12 mouse cellular contexts compared by ENCODE assay signal in genomic region chr5:96898120-96898672, GRCm38 (mm10).
A peak's percentile ranks its signal among the peaks of the same experiment; 100 is the strongest.
DNase-seq lines count a peak whose midpoint lies in the region; ATAC-seq lines count a peak whose summit lies in the region.
"Had no signal": no experiment of that assay in that cellular context is flagged by ENCODE, and none has a peak within 500 bp of the region (broad histone marks: within the 10 kb centered on the region; RNA-seq: fewer than 3 reads in every experiment).

No protein-coding gene starts in this region.

- peaks cover 5% of the 10 kb centered on the region; the same call in 1 of the 2 replicates for H3K4me1 ChIP-seq in lung, embryonic 16.5 days (replicated peaks; ENCODE audit: control insufficient read depth, insufficient read depth, low read length)
- H3K4me1 ChIP-seq in embryonic facial prominence, embryonic 13.5 days, result peaks cover 7% of the 10 kb centered on the region
- H3K4me1 ChIP-seq in liver, embryonic 12.5 days, result peaks cover 15% of the 10 kb centered on the region
- H3K4me1 ChIP-seq in stomach, embryonic 16.5 days (ENCODE audit: control insufficient read depth, insufficient read depth, low read length), result no peaks in the 10 kb centered on the region; the same call in 1 of the 2 replicates

- H3K4me2 ChIP-seq in lung, embryonic 16.5 days (ENCODE audit: low read depth, low read length), result no peak overlapping the region
- H3K4me2 ChIP-seq in embryonic facial prominence, embryonic 13.5 days, result no peak overlapping the region
- peak overlapping the region; percentile 10; the same call in 1 of the 2 replicates for H3K4me2 ChIP-seq in liver, embryonic 12.5 days
- H3K4me2 ChIP-seq in stomach, embryonic 16.5 days (ENCODE audit: low read depth, low read length), result no peak overlapping the region

- H3K4me3 ChIP-seq in lung, embryonic 16.5 days (ENCODE audit: low read length), result no peak overlapping the region
- no peak overlapping the region for H3K4me3 ChIP-seq in embryonic facial prominence, embryonic 13.5 days
- H3K4me3 ChIP-seq in liver, embryonic 12.5 days, result no peak overlapping the region
- no peak overlapping the region for H3K4me3 ChIP-seq in stomach, embryonic 16.5 days (replicated peaks; ENCODE audit: low read length)

- WGBS in lung, embryonic 16.5 days, result 39% methylated on average over 8 of the region's 8 CpGs
- 43% methylated on average over 8 of the region's 8 CpGs for WGBS in embryonic facial prominence, embryonic 13.5 days
- WGBS in liver, embryonic 12.5 days (ENCODE audit: insufficient replicate concordance), result 25% methylated on average over 8 of the region's 8 CpGs
- WGBS in stomach, embryonic 16.5 days, result 40% methylated on average over 8 of the region's 8 CpGs

- H3K27me3 ChIP-seq in lung, embryonic 16.5 days (ENCODE audit: control insufficient read depth, insufficient read depth, low read depth, low read length), result no peaks in the 10 kb centered on the region
- no peaks in the 10 kb centered on the region for H3K27me3 ChIP-seq in embryonic facial prominence, embryonic 13.5 days
- H3K27me3 ChIP-seq in liver, embryonic 12.5 days (replicated peaks), result no peaks in the 10 kb centered on the region; the same call in 1 of the 2 replicates
- no peaks in the 10 kb centered on the region for H3K27me3 ChIP-seq in stomach, embryonic 16.5 days (ENCODE audit: control insufficient read depth, insufficient read depth, low read length)

- no peaks in the 10 kb centered on the region for H3K36me3 ChIP-seq in lung, embryonic 16.5 days (ENCODE audit: control insufficient read depth, insufficient read depth, low read length)
- H3K36me3 ChIP-seq in embryonic facial prominence, embryonic 13.5 days, result no peaks in the 10 kb centered on the region
- no peaks in the 10 kb centered on the region for H3K36me3 ChIP-seq in liver, embryonic 12.5 days
- H3K36me3 ChIP-seq in stomach, embryonic 16.5 days (ENCODE audit: control insufficient read depth, insufficient read depth, low read length), result no peaks in the 10 kb centered on the region

- H3K9ac ChIP-seq in lung, embryonic 16.5 days (ENCODE audit: low read length), result no peak overlapping the region
- no peak overlapping the region for H3K9ac ChIP-seq in embryonic facial prominence, embryonic 13.5 days
- H3K9ac ChIP-seq in liver, embryonic 12.5 days, result no peak overlapping the region
- no peak overlapping the region for H3K9ac ChIP-seq in stomach, embryonic 16.5 days (ENCODE audit: low read length)

- H3K9me3 ChIP-seq in lung, embryonic 16.5 days (ENCODE audit: control insufficient read depth, low read length), result no peaks in the 10 kb centered on the region
- H3K9me3 ChIP-seq in embryonic facial prominence, embryonic 13.5 days, result no peaks in the 10 kb centered on the region
- no peaks in the 10 kb centered on the region for H3K9me3 ChIP-seq in liver, embryonic 12.5 days (replicated peaks)
- no peaks in the 10 kb centered on the region for H3K9me3 ChIP-seq in stomach, embryonic 16.5 days (replicated peaks; ENCODE audit: control insufficient read depth, low read length)

- H3K27ac ChIP-seq in lung, embryonic 16.5 days (ENCODE audit: low read length), result no peak overlapping the region
- no peak overlapping the region for H3K27ac ChIP-seq in embryonic facial prominence, embryonic 13.5 days
- 0 out of 2 replicates have a peak overlapping the region, but pooled peaks have one; percentile 23 for H3K27ac ChIP-seq in liver, embryonic 12.5 days
- peak overlapping the region; percentile 57; the same call in 1 of the 2 replicates for H3K27ac ChIP-seq in stomach, embryonic 16.5 days (ENCODE audit: low read length)

- DNase-seq in lung, postnatal 14 days, result no peak
- no peak for DNase-seq in adrenal gland, postnatal 4 days (ENCODE audit: low spot score in 2 of 2)
- DNase-seq: cerebellum, postnatal 10 days; gastrocnemius, postnatal 36 days; midbrain, embryonic 14.5 days; right cerebral cortex, postnatal 25 days had no signal

- peak; percentile 74 for ATAC-seq in lung, embryonic 16.5 days (ENCODE audit: low read depth)
- ATAC-seq in embryonic facial prominence, embryonic 13.5 days (ENCODE audit: insufficient number of reproducible peaks, insufficient read depth, low FRiP score, low TSS enrichment, low read depth), result 0 out of 2 replicates have a peak, but pooled peaks have one; percentile 26
- ATAC-seq in liver, embryonic 12.5 days, result peak; percentile 79
- ATAC-seq in stomach, embryonic 16.5 days (ENCODE audit: insufficient read depth, low FRiP score), result peak; percentile 81
- no peak for ATAC-seq in cerebellum, adult (ENCODE audit: insufficient number of reproducible peaks, low FRiP score, low TSS enrichment)
- no peak; the same call in 1 of the 2 replicates for ATAC-seq in frontal cortex, adult (ENCODE audit: low TSS enrichment)

Comparison
In these comparisons a context has a peak if more than half of its experiments do, and no peak if none do; other contexts are left out.
1. ATAC-seq: peak in lung, embryonic 16.5 days (single experiment), embryonic facial prominence, embryonic 13.5 days (single experiment), liver, embryonic 12.5 days (single experiment) and stomach, embryonic 16.5 days (single experiment); none in cerebellum, adult (single experiment) and frontal cortex, adult (single experiment).
2. H3K27ac ChIP-seq: peak in liver, embryonic 12.5 days (single experiment) and stomach, embryonic 16.5 days (single experiment); none in lung, embryonic 16.5 days (single experiment) and embryonic facial prominence, embryonic 13.5 days (single experiment).